Mouse (Mus musculus) layer of hippocampus, postnatal 36 days (tissue): ENCODE measurements around the gene Zfp286. TPM values are rescaled to one million over a fixed set of nuclear protein-coding genes. Genes with fewer than 3 reads are reported as not detected.

Experiments used
- total RNA-seq, 2 experiments: library from RNA; stranded (reverse); gene quantifications; 2 replicates each; pipeline ENCODE4 v1.2.3; 2021

The Zfp286 gene
- total RNA-seq, 2 experiments from 2014 or later = 22.0 to 24.2 TPM

Other genes with a start within 250 kb of the Zfp286 start
- gene Ubb, start 238.3 kb downstream of the Zfp286 start, total RNA-seq = 1,000 to 10,000 TPM; 1,774 to 1,889 TPM
- 10 to 100 TPM; 13.1 to 13.9 TPM for gene Trpv2, start 215.0 kb downstream of the Zfp286 start, total RNA-seq
- 1 to 10 TPM; 7.7 to 8.1 TPM for gene Lrrc75a, start 140.9 kb downstream of the Zfp286 start, total RNA-seq
- gene Mmgt2, start 140.8 kb downstream of the Zfp286 start, total RNA-seq = 10 to 100 TPM; 16.5 to 17.1 TPM
- 10 to 100 TPM; 14.6 to 18.6 TPM for gene Zfp287, start 57.6 kb downstream of the Zfp286 start, total RNA-seq
- not detected for gene Gm10428, start 36.4 kb downstream of the Zfp286 start, total RNA-seq
- gene Trim16, start 30.8 kb upstream of the Zfp286 start, total RNA-seq = 1 to 10 TPM; 1.2 to 1.7 TPM
- 1 to 10 TPM; 1.4 to 1.6 TPM for gene Fbxw10, start 57.6 kb upstream of the Zfp286 start, total RNA-seq
- 10 to 100 TPM; 30.5 to 35.9 TPM for gene Tvp23b, start 90.0 kb upstream of the Zfp286 start, total RNA-seq
- under 1 TPM in 1 of 2 experiments, not detected in 1; 0.56 TPM for gene Cdrt4, start 161.7 kb upstream of the Zfp286 start, total RNA-seq